Mouse (Mus musculus) right cerebral cortex, adult 18-20 months (tissue): Measurements from ENCODE around the gene Lmo1.
"Not testable (repeated sequence)": the region's sequence is repeated elsewhere in the genome, so short reads cannot be mapped to it uniquely, and the experiment has no call there.

Experiments used
- DNase-seq: peaks from one replicate; pipeline ENCODE4 v3.0.0; 2022; ENCODE audit warnings: mixed read lengths

Gene Lmo1

DNA sequence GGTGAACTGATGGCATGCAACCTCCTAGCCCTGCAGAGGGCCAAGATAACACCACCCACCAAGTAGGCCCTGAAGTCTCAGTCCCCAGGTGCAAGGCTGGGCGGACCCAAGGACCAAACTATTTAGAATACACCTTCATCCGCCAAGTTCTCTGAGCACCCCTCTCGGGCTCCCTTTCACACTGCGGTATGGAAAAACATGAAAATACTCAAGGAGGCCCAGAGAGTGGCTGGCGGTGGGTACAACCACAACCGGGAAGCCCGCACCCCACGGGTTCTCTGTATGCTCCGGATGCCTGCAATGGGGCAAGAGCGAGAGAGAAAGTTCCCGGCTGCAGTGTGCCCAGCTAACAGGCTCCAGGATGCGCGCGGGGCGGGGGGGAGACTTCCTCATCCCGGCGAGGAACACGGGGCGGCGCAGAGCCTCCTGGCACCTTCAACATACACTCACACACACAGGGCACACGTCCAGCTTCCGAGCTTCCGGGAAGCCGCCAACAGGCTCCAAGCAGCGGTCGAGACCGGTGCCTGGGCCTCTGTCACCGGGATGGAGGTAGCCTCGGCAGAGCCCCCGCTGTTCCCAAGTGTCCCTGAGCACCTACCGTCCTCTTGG is 564 bp downstream of the Lmo1 start:
- DNase-seq, result peak; percentile 32

DNA sequence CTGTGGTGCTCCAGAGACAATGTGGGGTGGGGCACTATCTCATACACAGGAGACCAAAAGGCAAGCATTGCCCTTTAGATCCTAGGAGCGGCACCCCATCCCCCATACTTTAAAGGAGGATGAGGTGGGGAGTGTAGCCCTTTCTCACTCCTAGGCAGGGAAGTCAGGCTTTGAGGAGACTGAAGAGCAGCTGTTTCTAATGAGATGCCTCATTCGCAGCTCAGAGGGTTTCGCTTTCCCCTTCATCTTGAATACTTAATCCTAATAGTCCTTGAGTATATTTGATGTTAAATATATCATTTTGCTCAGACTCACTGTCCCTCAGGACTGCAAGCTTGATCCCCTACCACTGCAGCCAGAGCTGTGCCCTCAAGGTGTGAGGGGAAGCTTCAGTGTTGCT is 3.1 kb downstream of the Lmo1 start:
- DNase-seq, result no peak

GRCm38 (mm10) chr7:109170441-109170820 is 4.6 kb downstream of the Lmo1 start:
- peak; percentile 87 for DNase-seq

DNA sequence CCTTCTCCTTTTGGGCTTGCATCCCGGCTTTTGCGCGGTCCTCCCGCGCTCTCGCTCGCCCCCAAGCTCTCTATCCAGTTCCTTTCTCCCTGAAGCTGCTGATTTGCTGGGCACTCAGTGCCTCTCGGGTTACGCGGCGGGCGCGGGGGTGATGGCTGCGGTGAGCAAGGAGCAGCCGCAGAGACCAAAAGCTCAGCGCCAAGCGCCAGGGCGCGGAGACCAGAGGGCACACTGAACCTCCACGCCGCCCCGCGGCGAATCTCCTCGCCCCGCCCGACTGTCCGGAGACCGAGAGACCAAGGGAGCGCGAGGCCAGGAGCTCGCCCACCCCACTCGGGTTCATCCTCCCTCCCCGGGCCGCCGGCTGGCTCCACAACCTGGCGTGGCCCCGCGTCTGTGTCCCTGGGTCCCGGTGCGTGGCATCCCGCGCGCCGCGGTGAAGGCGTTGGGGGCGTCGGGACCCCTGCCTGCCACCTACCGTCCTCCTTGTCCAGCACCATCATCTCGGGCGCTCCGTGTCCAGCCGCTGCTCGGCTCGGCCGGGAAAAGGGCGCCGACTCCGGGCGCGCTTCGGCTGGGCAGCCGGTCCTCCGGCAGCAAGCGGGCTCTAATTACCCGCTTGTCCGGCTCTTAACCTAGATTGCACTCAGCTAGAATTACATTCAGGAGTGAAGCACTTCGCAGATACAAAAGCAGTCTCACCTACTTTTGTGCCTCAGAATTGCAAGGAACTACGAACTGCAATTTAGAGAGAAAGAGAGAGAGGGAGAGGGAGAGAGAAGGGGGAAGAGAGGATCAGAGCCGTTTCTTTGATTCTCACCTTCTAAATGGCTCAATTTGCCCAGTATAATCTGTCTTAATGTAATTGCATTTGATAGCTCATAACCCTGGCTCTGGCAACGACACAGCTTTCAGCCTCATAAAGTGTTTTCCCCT is 5.2 kb downstream of the Lmo1 start:
- peak; percentile 37 for DNase-seq

DNA sequence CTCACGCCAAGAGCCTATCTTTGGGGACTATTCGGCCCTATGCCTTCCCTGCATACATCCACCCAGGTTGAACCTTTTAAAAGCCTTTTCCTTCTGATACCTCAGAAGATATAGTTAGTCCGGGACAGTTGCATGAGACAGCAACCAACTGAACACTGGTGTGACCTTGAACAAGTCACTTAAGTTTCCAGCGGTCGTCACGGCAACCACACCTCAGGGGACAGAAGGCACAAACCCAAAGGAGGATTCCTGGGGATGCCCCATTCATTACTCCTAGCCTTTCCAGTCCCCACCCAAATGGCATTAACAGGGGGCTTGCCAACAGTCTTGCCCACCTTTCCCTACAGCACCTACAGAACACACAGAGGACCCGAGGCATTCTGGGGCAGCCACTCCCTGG is 6.3 kb downstream of the Lmo1 start:
- DNase-seq, result no peak

DNA sequence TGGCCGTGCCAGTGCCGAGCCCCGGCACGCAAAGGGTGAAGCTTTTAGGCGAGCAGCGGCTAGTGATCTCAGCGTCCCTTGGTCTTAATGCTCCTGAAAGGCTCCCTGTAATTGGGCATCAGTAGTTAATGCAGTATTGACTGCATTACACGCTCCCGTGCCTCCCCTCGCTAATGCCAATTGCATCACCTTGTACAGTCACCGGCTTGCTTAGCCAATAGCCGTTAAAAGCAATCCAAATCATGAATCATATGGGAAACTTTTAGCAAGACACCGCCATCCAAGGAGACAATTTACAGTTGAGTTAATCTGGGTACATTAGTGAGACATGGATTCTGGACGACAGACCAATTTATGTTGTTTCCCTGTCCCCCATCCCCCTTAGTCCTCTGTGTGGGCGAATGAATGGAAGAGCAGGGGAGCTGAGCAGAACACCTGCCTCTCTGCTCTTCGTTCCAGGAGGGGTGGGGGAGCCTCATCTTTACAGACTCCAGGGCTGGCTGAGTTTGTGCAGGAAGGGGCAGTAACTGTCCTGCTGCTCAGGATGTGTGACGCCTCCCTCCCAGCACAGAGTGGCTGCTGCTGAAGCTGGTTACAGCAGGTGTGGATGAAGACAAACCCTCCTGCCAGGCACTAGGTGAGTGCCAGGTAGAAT is 8.9 kb downstream of the Lmo1 start:
- DNase-seq, result no peak

- DNase-seq, result no peak
Observed at GRCm38 (mm10) chr7:109154331-109154730, 20.7 kb downstream of the Lmo1 start.

GRCm38 (mm10) chr7:109153538-109153937 is 21.5 kb downstream of the Lmo1 start:
- no peak for DNase-seq

DNA sequence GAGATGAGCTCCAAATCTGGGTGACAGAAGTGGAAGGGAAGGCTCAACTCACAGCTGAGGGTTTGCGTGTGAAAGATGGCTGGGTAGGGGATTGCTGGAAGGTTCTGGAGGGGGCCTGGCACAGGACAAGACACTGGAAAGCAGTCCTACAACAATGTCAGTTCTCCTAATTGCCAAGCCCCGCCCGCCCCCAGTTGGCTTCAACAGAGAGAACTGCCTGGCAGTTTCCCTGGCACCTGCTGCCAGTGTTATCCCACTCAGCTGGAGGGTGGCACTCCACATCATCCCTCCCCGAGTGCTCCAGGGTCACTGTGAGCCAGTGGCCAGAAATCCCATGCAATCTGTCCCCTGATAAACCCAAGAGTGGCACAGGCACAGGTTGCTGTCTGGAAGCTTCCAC is 23.9 kb downstream of the Lmo1 start:
- no peak for DNase-seq

DNA sequence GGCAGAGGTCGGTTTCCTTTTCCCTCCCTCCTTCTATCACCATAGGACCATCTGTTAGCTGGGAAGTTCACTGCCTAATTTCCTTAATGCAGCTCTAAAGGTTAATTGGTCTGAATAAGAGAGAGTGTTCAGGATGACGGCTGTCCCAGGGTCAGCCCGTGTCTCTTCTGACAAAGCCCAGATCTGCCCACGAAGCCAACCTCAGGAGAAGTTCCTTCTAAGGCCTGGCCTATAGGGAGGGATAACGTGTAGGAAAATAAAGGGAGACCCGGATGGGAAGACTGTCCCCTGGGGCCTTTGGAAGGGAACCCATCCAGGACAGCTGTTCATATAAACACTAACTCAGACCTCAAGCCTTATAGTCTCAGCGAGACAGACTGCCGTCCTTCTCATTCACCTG is 29.8 kb downstream of the Lmo1 start:
- DNase-seq, result no peak

DNA sequence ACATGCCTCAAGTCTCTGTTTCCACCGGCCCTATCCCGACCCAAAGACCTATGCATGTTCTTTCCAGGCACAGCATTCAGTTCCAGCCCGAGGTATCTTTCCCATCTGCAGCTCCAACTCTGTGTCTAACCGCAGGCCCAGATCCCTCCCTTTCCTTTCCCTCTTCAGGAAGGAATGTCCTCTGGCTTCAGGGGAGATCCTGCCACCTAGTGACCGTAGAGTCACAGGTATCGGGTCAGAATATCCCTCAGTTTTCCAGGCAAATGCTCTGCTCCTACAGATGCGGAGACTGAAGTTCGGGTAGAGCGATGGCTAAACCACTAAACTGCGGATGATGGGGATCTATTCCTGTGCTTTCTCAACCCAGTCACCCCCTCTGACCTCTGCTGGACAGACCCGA is 30.3 kb downstream of the Lmo1 start:
- DNase-seq, result no peak

DNA sequence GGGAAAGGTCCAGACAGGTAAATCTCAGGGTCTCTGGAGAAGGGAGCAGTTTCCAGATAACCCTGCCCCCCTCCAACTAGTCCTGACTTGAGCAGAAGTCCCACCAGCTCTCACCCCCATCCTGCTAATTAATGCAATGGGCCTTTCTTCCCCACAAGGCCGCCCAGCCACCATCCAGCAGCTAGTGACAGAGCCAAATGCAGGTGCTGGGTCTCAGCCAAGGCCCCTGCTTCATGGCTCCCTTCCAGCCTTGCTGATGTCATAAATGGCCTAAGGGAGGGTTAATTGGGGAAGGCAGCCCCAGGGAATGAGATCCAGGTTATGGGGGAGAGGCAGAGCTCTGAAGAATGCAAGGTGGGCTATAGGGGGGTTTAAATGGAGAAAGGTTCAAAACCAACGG is 32.4 kb downstream of the Lmo1 start:
- DNase-seq, result no peak

GRCm38 (mm10) chr7:109141753-109142152 is 33.3 kb downstream of the Lmo1 start:
- DNase-seq, result no peak

DNA sequence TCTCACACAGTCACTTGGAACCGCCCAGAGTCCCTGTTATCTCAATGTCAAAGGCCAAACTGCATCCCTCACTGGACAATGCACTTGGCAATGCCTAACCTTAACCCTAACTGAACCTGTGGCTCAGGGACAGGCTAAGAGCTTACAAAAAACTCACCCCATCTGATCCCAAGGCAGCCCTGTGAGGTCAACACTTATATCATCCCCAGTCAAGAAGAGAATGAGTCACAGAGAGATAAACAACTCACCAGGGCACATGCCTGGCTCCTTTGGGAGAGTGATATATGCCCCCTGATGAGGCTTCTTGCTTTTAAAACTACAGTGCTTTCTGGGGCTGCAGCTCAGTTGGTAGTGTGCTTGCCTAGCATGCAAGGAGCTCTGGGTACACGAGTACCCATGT is 34.0 kb downstream of the Lmo1 start:
- DNase-seq, result no peak

DNA sequence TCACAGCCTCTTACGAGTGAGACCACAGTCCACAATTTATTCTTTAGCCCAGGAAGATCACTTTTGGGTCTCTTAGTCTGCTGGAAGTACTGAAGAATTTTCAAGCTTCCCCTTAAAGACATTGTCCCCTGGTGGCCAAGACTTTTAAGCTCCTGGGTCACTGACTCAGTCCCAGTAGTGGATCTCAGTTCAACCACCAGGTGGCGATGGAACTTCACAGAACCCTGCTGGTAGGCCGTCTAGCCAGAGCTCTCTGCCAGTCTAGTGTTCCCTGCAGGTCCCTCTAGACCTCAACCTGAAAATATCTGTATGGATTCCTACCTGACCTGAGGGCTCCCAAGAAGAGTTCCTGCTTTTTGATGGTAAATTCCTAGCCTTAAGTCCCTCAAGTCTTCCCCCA is 35.6 kb downstream of the Lmo1 start:
- peak; percentile 86 for DNase-seq

GRCm38 (mm10) chr7:109137441-109137840 is 37.6 kb downstream of the Lmo1 start:
- no peak for DNase-seq

DNA sequence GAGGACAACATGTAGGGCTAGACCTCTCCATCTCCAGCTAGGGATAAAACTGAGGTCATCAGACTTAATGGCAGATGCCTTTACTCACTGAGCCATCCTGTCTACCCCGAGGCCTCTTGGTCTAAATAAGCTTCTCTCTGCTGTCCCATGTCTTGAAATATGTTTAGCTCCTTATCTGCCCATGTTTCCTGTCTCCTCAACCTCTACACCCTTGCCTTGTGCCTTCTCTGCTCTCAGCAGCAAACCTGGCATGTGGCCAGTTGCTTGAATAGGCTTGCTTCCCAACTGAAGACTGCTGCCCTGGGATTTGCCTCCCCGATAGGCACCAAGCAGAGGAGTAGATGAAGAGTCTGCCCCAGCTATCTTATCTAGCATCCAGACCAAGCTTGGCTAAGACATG is 43.4 kb downstream of the Lmo1 start:
- DNase-seq, result no peak

DNA sequence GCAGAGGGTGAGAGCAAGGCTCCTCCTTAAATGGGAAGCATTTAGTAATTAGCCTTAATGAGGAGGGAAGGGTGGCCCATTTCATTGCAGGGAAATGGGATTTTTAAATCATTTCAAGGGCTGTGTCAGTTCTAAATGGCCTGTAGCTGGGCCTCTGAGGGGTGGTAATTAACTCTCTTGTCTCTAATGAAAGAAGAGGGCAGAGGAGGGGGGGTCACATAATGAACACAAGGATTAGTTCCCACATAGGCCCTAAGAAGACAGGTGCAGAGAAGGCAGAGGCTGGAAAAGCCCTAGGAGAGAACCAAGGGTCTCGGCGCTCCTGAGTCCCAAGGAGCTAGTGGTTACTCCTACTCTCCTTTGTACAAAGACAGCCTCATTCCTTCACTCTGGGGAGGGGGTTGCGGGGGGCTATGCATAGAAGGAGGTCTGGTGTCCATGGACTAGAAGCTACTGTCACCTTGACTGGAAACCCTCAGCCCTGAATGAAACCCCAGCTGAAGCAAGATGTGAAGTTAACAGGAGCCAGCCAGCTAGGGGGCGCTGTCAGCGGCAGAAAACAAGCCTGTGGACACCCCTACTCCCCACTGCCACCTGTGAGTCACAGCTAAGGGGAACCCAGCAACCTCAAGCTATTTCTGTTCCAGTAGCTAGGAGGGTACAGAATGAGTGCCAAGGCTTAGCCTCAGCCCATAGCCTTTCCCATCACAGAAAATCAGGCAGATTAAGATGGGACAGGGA is 44.9 kb downstream of the Lmo1 start:
- no peak for DNase-seq

GRCm38 (mm10) chr7:109129442-109129841 is 45.6 kb downstream of the Lmo1 start:
- no peak for DNase-seq

- no peak for DNase-seq
Observed at GRCm38 (mm10) chr7:109115929-109116328, 59.1 kb downstream of the Lmo1 start.

DNA sequence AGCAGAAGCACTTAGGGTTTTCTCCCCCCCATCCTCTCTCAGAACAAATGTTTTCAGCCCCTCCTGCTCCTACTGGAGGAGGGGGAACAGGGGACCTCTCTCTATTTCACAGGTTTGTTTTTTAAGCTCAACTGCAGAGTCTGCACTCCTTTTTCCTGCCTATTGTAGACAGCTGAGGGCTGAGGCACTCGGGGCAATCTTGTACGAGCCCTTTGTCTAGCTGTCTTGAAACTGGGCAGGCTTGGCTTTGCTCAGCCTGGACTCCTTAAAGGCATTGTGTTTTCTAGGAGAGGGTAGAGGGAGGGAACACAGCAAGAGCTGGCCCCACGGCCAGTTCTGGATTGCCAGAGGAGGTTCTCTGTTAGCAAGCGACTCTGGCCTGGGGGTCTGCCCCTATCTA is 59.5 kb downstream of the Lmo1 start:
- not testable (repeated sequence) for DNase-seq

DNA sequence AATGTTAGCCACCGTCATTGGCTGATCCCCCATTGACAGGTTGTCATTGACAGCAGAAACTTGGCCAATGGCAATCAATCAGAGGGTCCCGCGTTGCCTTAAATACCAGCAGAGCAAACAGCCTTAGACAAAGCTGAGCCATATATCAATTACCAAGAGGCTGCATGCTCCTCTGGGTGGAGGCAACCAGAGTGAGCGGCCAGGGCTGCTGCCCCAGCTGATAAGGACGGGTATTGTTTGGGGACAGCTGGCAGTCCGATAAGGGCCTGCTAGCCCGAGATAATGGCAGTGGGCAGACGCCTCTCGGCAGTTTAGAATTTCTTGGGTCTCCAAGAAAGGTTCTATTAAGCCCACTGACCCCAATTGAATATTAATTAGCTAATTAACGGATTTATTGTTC is 60.1 kb downstream of the Lmo1 start:
- no peak for DNase-seq

GRCm38 (mm10) chr7:109111000-109111399 is 64.0 kb downstream of the Lmo1 start:
- DNase-seq, result peak; percentile 77
